Mouse (Mus musculus) olfactory bulb, adult 2 months (tissue): ENCODE data around the gene Dhx38. TPM values are rescaled to one million over a fixed set of nuclear protein-coding genes. Genes with fewer than 3 reads are reported as not detected.

Experiments used
- H3K27ac ChIP-seq: fragments of 200-500 bp; 2 replicates; pipeline ENCODE4 v1.5.1; 2012; ENCODE audit warnings: low read depth, low read length; ENCODE audit not compliant: insufficient read depth
- H3K4me1 ChIP-seq: fragments of 200-500 bp; 2 replicates; pipeline ENCODE4 v1.6.1; 2012; ENCODE audit warnings: low read length; ENCODE audit not compliant: control insufficient read depth, insufficient read depth
- H3K4me3 ChIP-seq: fragments of 200-500 bp; 2 replicates; pipeline ENCODE4 v1.5.1; 2012; ENCODE audit warnings: mild to moderate bottlenecking, low read depth, low read length, moderate library complexity; ENCODE audit not compliant: insufficient read depth
- CTCF ChIP-seq: fragments of 200-500 bp; IDR thresholded peaks from 2 replicates; pipeline ENCODE4 v1.5.1; 2012; ENCODE audit warnings: low read depth, mild to moderate bottlenecking, low read length, moderate library complexity; ENCODE audit not compliant: insufficient read depth
- POLR2A ChIP-seq: fragments of 200-500 bp; IDR thresholded peaks from 2 replicates; pipeline ENCODE4 v1.6.1; 2012; ENCODE audit warnings: mild to moderate bottlenecking, low read depth, low read length, moderate library complexity; ENCODE audit not compliant: insufficient read depth
- WGBS: fragments of 180-500 bp; shearing (Covaris S2); methylation state at CpG from one replicate; pipeline ENCODE4 v1.1.7; 2018; 5-methylcytosine and 5-hydroxymethylcytosine counted together
- polyA plus RNA-seq: library from polyadenylated mRNA; stranded (reverse); fragments of >200 nt; gene quantifications from 2 replicates; pipeline ENCODE4 v1.2.4, GENCODE M21; 2012; ENCODE audit warnings: low replicate concordance; ENCODE audit not compliant: missing spikeins, insufficient read depth, insufficient read length

Gene Dhx38
- polyA plus RNA-seq, 1 experiment, result 90.7 TPM

DNA sequence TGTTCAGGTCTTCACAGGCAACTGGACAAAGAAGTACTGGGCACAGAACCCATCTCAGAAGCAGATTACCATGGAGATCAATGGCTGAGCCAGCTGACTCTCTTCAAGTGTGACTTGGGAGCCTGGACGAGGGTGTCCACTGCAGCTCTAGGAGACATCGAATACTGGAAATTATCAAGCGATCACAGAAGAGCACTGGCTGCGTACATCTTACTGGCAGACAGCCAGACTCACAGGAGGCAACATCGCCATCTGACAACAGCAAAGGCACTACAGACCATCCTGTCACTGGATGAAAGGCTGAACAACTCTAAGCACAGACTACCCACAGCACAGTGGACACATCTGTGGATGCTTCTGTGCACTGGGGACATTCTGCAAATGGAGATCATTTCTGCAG lies 26.5 kb upstream of the Dhx38 start:
- WGBS, result 81% methylated on average over 5 of the region's 5 CpGs
- Histone ChIP-seq H3K4me3 (no peak overlapping the region), H3K27ac (no peak overlapping the region), H3K4me1 (no peaks in the 10 kb centered on the region)
- no peak for TF ChIP-seq POLR2A
- no peak for TF ChIP-seq CTCF

- WGBS, result 79% methylated on average over 3 of the region's 3 CpGs
- H3K27ac ChIP-seq, result no peak overlapping the region
- H3K4me1 ChIP-seq, result no peaks in the 10 kb centered on the region
- H3K4me3 ChIP-seq, result no peak overlapping the region
- TF ChIP-seq POLR2A (no peak), CTCF (no peak)
Observed at GRCm38 (mm10) chr8:109591367-109591766, 25.7 kb upstream of the Dhx38 start.

DNA sequence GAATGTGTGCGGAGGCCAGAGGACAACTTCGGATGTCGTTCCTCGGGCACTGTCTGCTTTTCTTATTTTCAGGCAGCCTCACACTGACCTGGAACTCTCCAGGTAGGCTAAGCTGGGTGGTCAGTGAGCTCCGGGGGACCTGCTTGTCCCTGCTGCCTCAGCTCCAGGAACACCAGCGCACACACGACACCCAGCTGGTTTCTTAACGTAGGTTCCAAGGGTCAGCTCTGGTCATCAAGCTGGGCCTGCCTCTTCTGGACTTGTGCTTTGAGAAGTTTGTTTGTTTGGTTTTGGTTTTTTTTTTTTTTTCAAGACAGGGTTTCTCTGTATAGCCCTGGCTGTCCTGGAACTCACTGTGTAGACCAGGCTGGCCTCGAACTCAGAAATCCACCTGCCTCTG lies 25.2 kb upstream of the Dhx38 start:
- Histone ChIP-seq H3K4me1 (no peaks in the 10 kb centered on the region), H3K27ac (no peak overlapping the region), H3K4me3 (no peak overlapping the region)
- 90% methylated on average over 9 of the region's 9 CpGs for WGBS
- TF ChIP-seq CTCF (no peak), POLR2A (no peak)

- no peak overlapping the region for H3K4me3 ChIP-seq
Observed at GRCm38 (mm10) chr8:109586972-109587504, 21.4 kb upstream of the Dhx38 start.

GRCm38 (mm10) chr8:109585652-109586051 lies 20.0 kb upstream of the Dhx38 start:
- H3K4me3 ChIP-seq, result no peak overlapping the region
- TF ChIP-seq CTCF (no peak), POLR2A (no peak)
- H3K27ac ChIP-seq, result no peak overlapping the region
- H3K4me1 ChIP-seq, result no peaks in the 10 kb centered on the region

More at GRCm38 (mm10) chr8:109586972-109587504, 21.4 kb upstream of the Dhx38 start:
- Histone ChIP-seq H3K27ac (no peak overlapping the region), H3K4me1 (no peaks in the 10 kb centered on the region)
- TF ChIP-seq CTCF (no peak), POLR2A (no peak)
- 66% methylated on average over 7 of the region's 7 CpGs for WGBS

GRCm38 (mm10) chr8:109584830-109585229 lies 19.2 kb upstream of the Dhx38 start:
- Histone ChIP-seq H3K4me1 (no peaks in the 10 kb centered on the region), H3K4me3 (no peak overlapping the region), H3K27ac (no peak overlapping the region)
- TF ChIP-seq POLR2A, result no peak
- TF ChIP-seq CTCF, result no peak
- WGBS, result 85% methylated on average over 3 of the region's 3 CpGs

DNA sequence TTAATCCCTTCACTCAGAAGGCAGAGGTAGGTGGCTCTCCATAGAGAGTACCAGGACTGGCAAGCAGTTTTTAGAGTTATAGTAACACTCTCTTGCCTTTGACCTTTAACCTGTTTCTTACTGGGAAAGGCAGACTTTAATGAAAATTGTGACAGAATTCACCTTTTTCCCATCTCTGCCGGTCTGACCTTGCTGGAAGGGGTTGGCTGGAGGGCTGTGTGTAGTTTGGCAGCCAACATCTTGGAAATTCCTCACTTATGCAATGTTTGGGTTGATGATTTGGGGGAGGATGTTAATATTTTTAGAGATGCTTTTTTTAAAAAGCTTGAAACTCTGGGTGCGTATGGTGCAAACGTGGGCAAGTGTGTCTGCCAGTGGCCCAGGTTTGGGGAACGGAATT lies 18.6 kb upstream of the Dhx38 start:
- TF ChIP-seq CTCF, result no peak
- TF ChIP-seq POLR2A, result no peak
- no peak overlapping the region for H3K4me3 ChIP-seq
- H3K4me1 ChIP-seq, result no peaks in the 10 kb centered on the region
- 87% methylated on average over 4 of the region's 4 CpGs for WGBS
- H3K27ac ChIP-seq, result no peak overlapping the region

DNA sequence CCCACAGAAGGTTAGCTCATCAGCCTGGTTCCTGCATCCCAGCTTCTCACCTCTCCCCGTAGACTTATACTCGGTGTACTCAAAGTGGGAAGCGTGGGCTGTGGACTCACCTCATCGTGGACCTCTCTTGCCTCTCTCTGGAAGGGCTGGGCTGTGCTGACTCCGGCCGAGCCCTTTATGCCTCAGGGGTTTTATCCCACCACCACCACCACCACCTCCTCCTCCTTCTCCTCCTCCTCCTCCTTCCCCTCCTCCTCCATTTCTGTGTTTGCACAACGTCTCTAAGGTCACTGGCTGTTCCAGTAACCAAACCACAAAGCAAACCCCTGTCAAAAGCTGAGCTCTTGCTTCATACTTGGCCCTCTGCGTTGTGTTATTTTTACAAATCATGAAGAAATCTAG lies 13.2 kb upstream of the Dhx38 start, which contains the start of gene Hp:
Hp (minus strand) TSS at position 273 of the 402 bp plus-strand sequence.
- H3K4me1 ChIP-seq, result no peaks in the 10 kb centered on the region
- TF ChIP-seq POLR2A (no peak), CTCF (no peak)
- no peak within 1 kb of the TSS for H3K4me3 ChIP-seq
- 72% methylated on average over 8 of the region's 8 CpGs for WGBS
- no peak within 1 kb of the TSS for H3K27ac ChIP-seq

- no peak overlapping the region for H3K4me3 ChIP-seq
- H3K4me1 ChIP-seq, result no peaks in the 10 kb centered on the region
- no peak for TF ChIP-seq CTCF
- WGBS, result 73% methylated on average over 4 of the region's 4 CpGs
- no peak overlapping the region for H3K27ac ChIP-seq
Observed at GRCm38 (mm10) chr8:109576311-109576710, 10.7 kb upstream of the Dhx38 start.

GRCm38 (mm10) chr8:109571139-109571538 lies 5.5 kb upstream of the Dhx38 start:
- 87% methylated on average over 12 of the region's 12 CpGs for WGBS
- H3K4me1 ChIP-seq, result peaks cover 4% of the 10 kb centered on the region; the same call in 1 of the 2 replicates
- no peak overlapping the region for H3K4me3 ChIP-seq
- TF ChIP-seq POLR2A (no peak), CTCF (no peak)
- H3K27ac ChIP-seq, result no peak overlapping the region
